In genomic region chr16:7149106-7149899, GRCm38 (mm10) we compare ENCODE assay signal across 9 mouse cellular contexts.
DNase-seq lines count a peak whose midpoint lies in the region; ATAC-seq lines count a peak whose summit lies in the region.
"Had no signal": no experiment of that assay in that cellular context is flagged by ENCODE, and none has a peak within 500 bp of the region (broad histone marks: within the 10 kb centered on the region; RNA-seq: fewer than 3 reads in every experiment).

No protein-coding gene starts in this region.

- DNase-seq in kidney, adult 18-20 months, result peak; percentile 8
- no peak for DNase-seq in kidney, adult 11 months
- DNase-seq in fat pad, adult 2 months (ENCODE audit: extremely low read depth, low read depth, low spot score), result peak; percentile 31
- DNase-seq in kidney, postnatal 14 days, result peak; percentile 29
- no peak for DNase-seq in cerebellum, adult 9-10 months
- no peak for DNase-seq in urinary bladder, adult 18-20 months (ENCODE audit: low spot score in 2 of 2)
- DNase-seq in layer of hippocampus, postnatal 36 days, result no peak
- DNase-seq: liver, embryonic 13.5 days had no signal

- H3K4me2 ChIP-seq in neural tube, embryonic 15.5 days, result peak overlapping the region; percentile 46
- H3K4me2 ChIP-seq: liver, embryonic 13.5 days had no signal

- peak overlapping the region; percentile 82 for H3K27ac ChIP-seq in neural tube, embryonic 15.5 days (replicated peaks)
- H3K27ac ChIP-seq: liver, embryonic 13.5 days had no signal

- peak overlapping the region; percentile 11; the same call in 1 of the 2 replicates for H3K4me3 ChIP-seq in neural tube, embryonic 15.5 days (replicated peaks)
- H3K4me3 ChIP-seq: liver, embryonic 13.5 days had no signal

- H3K27me3 ChIP-seq in neural tube, embryonic 15.5 days (replicated peaks), result no peaks in the 10 kb centered on the region
- H3K27me3 ChIP-seq: liver, embryonic 13.5 days had no signal

- peaks cover 80% of the 10 kb centered on the region for H3K4me1 ChIP-seq in neural tube, embryonic 15.5 days
- H3K4me1 ChIP-seq: liver, embryonic 13.5 days had no signal

- no peak overlapping the region; the same call in 1 of the 2 replicates for H3K9ac ChIP-seq in neural tube, embryonic 15.5 days (replicated peaks)
- H3K9ac ChIP-seq: liver, embryonic 13.5 days had no signal

- peak; percentile 88 for ATAC-seq in neural tube, embryonic 15.5 days (ENCODE audit: low FRiP score)

- H3K9me3 ChIP-seq in neural tube, embryonic 15.5 days (replicated peaks), result no peaks in the 10 kb centered on the region
- H3K9me3 ChIP-seq: liver, embryonic 13.5 days had no signal

- 37% methylated on average over 16 of the region's 16 CpGs for WGBS in neural tube, embryonic 15.5 days

- no peaks in the 10 kb centered on the region for H3K36me3 ChIP-seq in neural tube, embryonic 15.5 days
- H3K36me3 ChIP-seq: liver, embryonic 13.5 days had no signal

Comparison
In these comparisons a context has a peak if more than half of its experiments do, and no peak if none do; other contexts are left out.
1. DNase-seq: peak in kidney, adult 18-20 months (single experiment), fat pad, adult 2 months (single experiment) and kidney, postnatal 14 days (single experiment); none in kidney, adult 11 months (single experiment), cerebellum, adult 9-10 months (single experiment), urinary bladder, adult 18-20 months (0 of 2) and layer of hippocampus, postnatal 36 days (0 of 2).